15 mouse cellular contexts compared by ENCODE assay signal in genomic region chr7:112454380-112454779, GRCm38 (mm10). TPM values are rescaled to one million over a fixed set of nuclear protein-coding genes. Genes with fewer than 3 reads are reported as not detected.
DNase-seq lines count a peak whose midpoint lies in the region; ATAC-seq lines count a peak whose summit lies in the region.
"Had no signal": no experiment of that assay in that cellular context is flagged by ENCODE, and none has a peak within 500 bp of the region (broad histone marks: within the 10 kb centered on the region; RNA-seq: fewer than 3 reads in every experiment).

No protein-coding gene starts in this region.

- 66% methylated on average over 6 of the region's 6 CpGs for WGBS in heart, embryonic 14.5 days
- 71% methylated on average over 6 of the region's 6 CpGs for WGBS in lung, embryonic 16.5 days
- WGBS in intestine, embryonic 15.5 days, result 51% methylated on average over 6 of the region's 6 CpGs
- 52% methylated on average over 6 of the region's 6 CpGs for WGBS in stomach, embryonic 15.5 days
- 71% methylated on average over 6 of the region's 6 CpGs for WGBS in neural tube, embryonic 15.5 days

- H3K4me1 ChIP-seq in heart, embryonic 14.5 days (ENCODE audit: control insufficient read depth in 2 of 2, insufficient read depth in 2 of 2, low read length in 2 of 2), result peaks cover 26 to 37% of the 10 kb centered on the region in 2 experiments
- peaks cover 26% of the 10 kb centered on the region for H3K4me1 ChIP-seq in lung, embryonic 16.5 days (replicated peaks; ENCODE audit: control insufficient read depth, insufficient read depth, low read length)
- peaks cover 24% of the 10 kb centered on the region for H3K4me1 ChIP-seq in intestine, embryonic 15.5 days (replicated peaks)
- peaks cover 48% of the 10 kb centered on the region for H3K4me1 ChIP-seq in stomach, embryonic 15.5 days
- H3K4me1 ChIP-seq in neural tube, embryonic 15.5 days, result peaks cover 9% of the 10 kb centered on the region; the same call in 1 of the 2 replicates

- H3K4me3 ChIP-seq in heart, embryonic 14.5 days (ENCODE audit: control insufficient read depth in 1 of 2, insufficient read depth in 1 of 2, low read depth in 1 of 2, low read length in 2 of 2), result no peak overlapping the region
- H3K4me3 ChIP-seq in lung, embryonic 16.5 days (ENCODE audit: low read length), result no peak overlapping the region
- H3K4me3 ChIP-seq in intestine, embryonic 15.5 days (replicated peaks), result no peak overlapping the region
- H3K4me3 ChIP-seq in stomach, embryonic 15.5 days (replicated peaks), result no peak overlapping the region
- H3K4me3 ChIP-seq in neural tube, embryonic 15.5 days (replicated peaks), result no peak overlapping the region
- H3K4me3 ChIP-seq: erythroblast, embryonic 14.5 days; left cerebral cortex, adult 2 months had no signal

- H3K27me3 ChIP-seq in heart, embryonic 14.5 days (ENCODE audit: control insufficient read depth, insufficient read depth, low read length), result no peaks in the 10 kb centered on the region
- no peaks in the 10 kb centered on the region for H3K27me3 ChIP-seq in lung, embryonic 16.5 days (ENCODE audit: control insufficient read depth, insufficient read depth, low read depth, low read length)
- no peaks in the 10 kb centered on the region for H3K27me3 ChIP-seq in intestine, embryonic 15.5 days (replicated peaks)
- no peaks in the 10 kb centered on the region for H3K27me3 ChIP-seq in stomach, embryonic 15.5 days (replicated peaks)
- no peaks in the 10 kb centered on the region for H3K27me3 ChIP-seq in neural tube, embryonic 15.5 days (replicated peaks)
- H3K27me3 ChIP-seq: CH12.LX had no signal

- no peaks in the 10 kb centered on the region for H3K9me3 ChIP-seq in heart, embryonic 14.5 days (ENCODE audit: control insufficient read depth, low read length)
- no peaks in the 10 kb centered on the region for H3K9me3 ChIP-seq in lung, embryonic 16.5 days (ENCODE audit: control insufficient read depth, low read length)
- H3K9me3 ChIP-seq in intestine, embryonic 15.5 days, result no peaks in the 10 kb centered on the region
- H3K9me3 ChIP-seq in stomach, embryonic 15.5 days, result no peaks in the 10 kb centered on the region
- no peaks in the 10 kb centered on the region for H3K9me3 ChIP-seq in neural tube, embryonic 15.5 days (replicated peaks)

- ATAC-seq in heart, embryonic 14.5 days (ENCODE audit: insufficient number of reproducible peaks, insufficient read depth, low FRiP score, low read depth), result no peak
- ATAC-seq in lung, embryonic 16.5 days (ENCODE audit: low read depth), result no peak
- ATAC-seq in intestine, embryonic 15.5 days, result no peak
- ATAC-seq in stomach, embryonic 15.5 days (ENCODE audit: insufficient read depth, low FRiP score, low read depth), result no peak
- no peak for ATAC-seq in neural tube, embryonic 15.5 days (ENCODE audit: low FRiP score)

- H3K27ac ChIP-seq in heart, embryonic 14.5 days (replicated peaks in 1 of 2; ENCODE audit: control insufficient read depth in 1 of 2, insufficient read depth in 1 of 2, low read depth in 2 of 2, low read length in 2 of 2), result peak overlapping the region; percentile 25 to 57; a peak in 2 of 4 replicates
- peak overlapping the region; percentile 75 for H3K27ac ChIP-seq in lung, embryonic 16.5 days (ENCODE audit: low read length)
- H3K27ac ChIP-seq in intestine, embryonic 15.5 days, result peak overlapping the region; percentile 87
- peak overlapping the region; percentile 90 for H3K27ac ChIP-seq in stomach, embryonic 15.5 days
- H3K27ac ChIP-seq in neural tube, embryonic 15.5 days (replicated peaks), result no peak overlapping the region
- H3K27ac ChIP-seq: left cerebral cortex, adult 2 months; macrophage had no signal

- H3K9ac ChIP-seq in heart, embryonic 14.5 days (ENCODE audit: low read length), result peak overlapping the region; percentile 25
- no peak overlapping the region for H3K9ac ChIP-seq in lung, embryonic 16.5 days (ENCODE audit: low read length)
- no peak overlapping the region; the same call in 1 of the 2 replicates for H3K9ac ChIP-seq in intestine, embryonic 15.5 days
- H3K9ac ChIP-seq in stomach, embryonic 15.5 days, result no peak overlapping the region
- no peak overlapping the region for H3K9ac ChIP-seq in neural tube, embryonic 15.5 days (replicated peaks)

- no peak overlapping the region for H3K4me2 ChIP-seq in heart, embryonic 14.5 days (ENCODE audit: low read length)
- no peak overlapping the region for H3K4me2 ChIP-seq in lung, embryonic 16.5 days (ENCODE audit: low read depth, low read length)
- H3K4me2 ChIP-seq in intestine, embryonic 15.5 days (replicated peaks), result no peak overlapping the region
- peak overlapping the region; percentile 8; the same call in 1 of the 2 replicates for H3K4me2 ChIP-seq in stomach, embryonic 15.5 days
- H3K4me2 ChIP-seq in neural tube, embryonic 15.5 days, result no peak overlapping the region

- DNase-seq in heart, adult 11 months, result no peak
- DNase-seq in lung, postnatal 4 days, result no peak
- DNase-seq in thymus, postnatal 0 days (ENCODE audit: low spot score), result no peak
- DNase-seq: cerebellum, adult 8-10 months; gastrocnemius, postnatal 10 days; kidney, postnatal 14 days had no signal

- no peaks in the 10 kb centered on the region for H3K36me3 ChIP-seq in heart, embryonic 14.5 days (ENCODE audit: control insufficient read depth, insufficient read depth, low read length)
- no peaks in the 10 kb centered on the region for H3K36me3 ChIP-seq in lung, embryonic 16.5 days (ENCODE audit: control insufficient read depth, insufficient read depth, low read length)
- H3K36me3 ChIP-seq in intestine, embryonic 15.5 days, result no peaks in the 10 kb centered on the region
- H3K36me3 ChIP-seq in stomach, embryonic 15.5 days, result no peaks in the 10 kb centered on the region
- no peaks in the 10 kb centered on the region for H3K36me3 ChIP-seq in neural tube, embryonic 15.5 days

RNA-seq across cellular contexts. Expression of gene Parva, which starts 27.1 kb away (rescaled TPM):
- polyA plus RNA-seq in heart, embryonic 14.5 days (2014; fragmentation: Nextera tagmentation; extraction: Ambion mirVana), result 78.5 and 79.1 TPM in 2 replicates
- 113 and 115 TPM in 2 replicates for polyA plus RNA-seq in lung, embryonic 16.5 days (2015; fragmentation: Nextera tagmentation; extraction: Ambion mirVana)
- polyA plus RNA-seq in intestine, embryonic 15.5 days (2015; fragmentation: Nextera tagmentation; extraction: Ambion mirVana), result 79.8 and 90.0 TPM in 2 replicates
- 101 and 108 TPM in 2 replicates for polyA plus RNA-seq in stomach, embryonic 15.5 days (2015; fragmentation: Nextera tagmentation; extraction: Ambion mirVana)
- polyA plus RNA-seq in neural tube, embryonic 15.5 days (2015; fragmentation: Nextera tagmentation; extraction: Ambion mirVana), result 23.7 and 33.5 TPM in 2 replicates
- 11.0 and 12.1 TPM in 2 replicates for polyA plus RNA-seq in thymus, postnatal 0 days (2015; fragmentation: Nextera tagmentation; extraction: Ambion mirVana)
